Mouse (Mus musculus) intestine, embryonic 14.5 days (tissue): ENCODE measurements around the gene Gins2. TPM values are rescaled to one million over a fixed set of nuclear protein-coding genes. Genes with fewer than 3 reads are reported as not detected.

Experiments
- ATAC-seq: fragments of 200-750 bp; cut with Nextera tagmentation; replicated peaks from 2 replicates; pipeline ENCODE4 v1.8.0; 2017; ENCODE audit warnings: low read depth, moderate number of reproducible peaks, moderate TSS enrichment, moderate library complexity; ENCODE audit not compliant: low FRiP score, low TSS enrichment
- DNase-seq: peaks from one replicate; pipeline ENCODE4 v3.0.0-alpha.2; 2018; ENCODE audit warnings: low spot score
- H3K27ac ChIP-seq: fragments of 300-500 bp; sonication (generic); 2 replicates; pipeline ENCODE4 v1.5.1; 2014; ENCODE audit warnings: low read depth, mild to moderate bottlenecking, control low read depth
- H3K27me3 ChIP-seq: fragments of 300-500 bp; sonication (generic); replicated peaks from 2 replicates; pipeline ENCODE4 v1.6.1; 2014; ENCODE audit warnings: low read length, control low read depth; ENCODE audit not compliant: control insufficient read depth, insufficient read depth
- H3K36me3 ChIP-seq: fragments of 300-500 bp; sonication (generic); 2 replicates; pipeline ENCODE4 v1.6.1; 2014; ENCODE audit warnings: low read length, control low read depth; ENCODE audit not compliant: control insufficient read depth, insufficient read depth
- H3K4me1 ChIP-seq: fragments of 300-500 bp; sonication (generic); replicated peaks from 2 replicates; pipeline ENCODE4 v1.6.1; 2014; ENCODE audit warnings: low read length, control low read depth, mixed read lengths; ENCODE audit not compliant: control insufficient read depth, insufficient read depth
- H3K4me2 ChIP-seq: fragments of 300-500 bp; sonication (generic); 2 replicates; pipeline ENCODE4 v1.6.1; 2014; ENCODE audit warnings: low read length
- H3K4me3 ChIP-seq: fragments of 300-500 bp; sonication (generic); 2 replicates; pipeline ENCODE4 v1.5.1; 2014; ENCODE audit warnings: low read depth, low read length, control low read depth, mixed read lengths
- H3K9ac ChIP-seq: fragments of 300-500 bp; sonication (generic); 2 replicates; pipeline ENCODE4 v1.6.1; 2014; ENCODE audit warnings: mild to moderate bottlenecking, low read length
- H3K9me3 ChIP-seq: fragments of 300-500 bp; sonication (generic); 2 replicates; pipeline ENCODE4 v1.6.1; 2016; ENCODE audit warnings: low read length, control low read depth; ENCODE audit not compliant: control insufficient read depth
- WGBS: fragments of 180-500 bp; shearing (Covaris S2); extraction: QIAGEN DNeasy Blood & Tissue Kit; methylation state at CpG from one replicate; pipeline ENCODE4 v1.1.7; 2014; 5-methylcytosine and 5-hydroxymethylcytosine counted together
- polyA plus RNA-seq: library from polyadenylated mRNA; unstranded; fragments of >200 nt; fragmentation: Nextera tagmentation; extraction: Ambion mirVana; gene quantifications from 2 replicates; pipeline ENCODE4 v1.2.1, GENCODE M21; 2014

Gins2 gene
- polyA plus RNA-seq, 1 experiment from 2014 or later = 121 TPM

- no peaks in the 10 kb centered on the region for H3K9me3 ChIP-seq
- H3K27ac ChIP-seq = no peak overlapping the region
- no peak overlapping the region for H3K4me3 ChIP-seq
- H3K4me2 ChIP-seq = no peak overlapping the region
- no peak for ATAC-seq
- H3K36me3 ChIP-seq = no peaks in the 10 kb centered on the region
- DNase-seq = no peak
- WGBS = 91% methylated on average over 3 of the region's 3 CpGs
- no peak overlapping the region for H3K9ac ChIP-seq
- H3K27me3 ChIP-seq = no peaks in the 10 kb centered on the region
- no peaks in the 10 kb centered on the region; the same call in 1 of the 2 replicates for H3K4me1 ChIP-seq
These were observed 25.4 kb upstream of the Gins2 start for GRCm38 (mm10) chr8:120614491-120614890.

- 83% methylated on average over 6 of the region's 6 CpGs for WGBS
- no peaks in the 10 kb centered on the region for H3K4me1 ChIP-seq
- no peak overlapping the region for H3K9ac ChIP-seq
- ATAC-seq = no peak
- H3K36me3 ChIP-seq = no peaks in the 10 kb centered on the region
- H3K27ac ChIP-seq = no peak overlapping the region
- H3K4me3 ChIP-seq = no peak overlapping the region
- H3K4me2 ChIP-seq = no peak overlapping the region
- H3K27me3 ChIP-seq = no peaks in the 10 kb centered on the region
- H3K9me3 ChIP-seq = no peaks in the 10 kb centered on the region
- no peak for DNase-seq
These were observed 21.7 kb upstream of the Gins2 start for GRCm38 (mm10) chr8:120610824-120611223.

- no peak overlapping the region for H3K4me2 ChIP-seq
- ATAC-seq (0 out of 2 replicates have a peak, but pooled peaks have one; percentile 29), DNase-seq (peak; percentile 89)
- H3K36me3 ChIP-seq = no peaks in the 10 kb centered on the region
- WGBS = 21% methylated on average over 7 of the region's 7 CpGs
- H3K9me3 ChIP-seq = no peaks in the 10 kb centered on the region
- H3K4me1 ChIP-seq = no peaks in the 10 kb centered on the region
- no peak overlapping the region for H3K27ac ChIP-seq
- no peak overlapping the region for H3K9ac ChIP-seq
- no peaks in the 10 kb centered on the region for H3K27me3 ChIP-seq
- H3K4me3 ChIP-seq = no peak overlapping the region
These were observed 18.8 kb upstream of the Gins2 start for GRCm38 (mm10) chr8:120607885-120608284.

- no peak overlapping the region for H3K4me2 ChIP-seq
- 81% methylated on average over 9 of the region's 9 CpGs for WGBS
- no peak overlapping the region for H3K4me3 ChIP-seq
These were observed 18.4 kb upstream of the Gins2 start for GRCm38 (mm10) chr8:120607460-120607859.

GRCm38 (mm10) chr8:120602672-120603071, 13.6 kb upstream of the Gins2 start:
- WGBS = 43% methylated on average over 6 of the region's 6 CpGs
- Histone ChIP-seq H3K27ac (no peak overlapping the region), H3K4me1 (peaks cover 7% of the 10 kb centered on the region; the same call in 1 of the 2 replicates), H3K36me3 (no peaks in the 10 kb centered on the region), H3K9me3 (0 out of 2 replicates have a peak, but pooled peaks cover 3% of the 10 kb centered on the region), H3K4me3 (no peak overlapping the region), H3K9ac (no peak overlapping the region), H3K27me3 (no peaks in the 10 kb centered on the region), H3K4me2 (no peak overlapping the region)
- ATAC-seq = no peak
- no peak for DNase-seq

More at GRCm38 (mm10) chr8:120607460-120607859, 18.4 kb upstream of the Gins2 start:
- Histone ChIP-seq H3K9ac (no peak overlapping the region), H3K36me3 (no peaks in the 10 kb centered on the region), H3K9me3 (no peaks in the 10 kb centered on the region), H3K27ac (no peak overlapping the region), H3K27me3 (no peaks in the 10 kb centered on the region), H3K4me1 (no peaks in the 10 kb centered on the region)
- ATAC-seq = no peak
- DNase-seq = no peak

GRCm38 (mm10) chr8:120599504-120599903, 10.4 kb upstream of the Gins2 start:
- no peak overlapping the region for H3K27ac ChIP-seq
- peaks cover 7% of the 10 kb centered on the region; the same call in 1 of the 2 replicates for H3K4me1 ChIP-seq
- H3K9ac ChIP-seq = no peak overlapping the region
- H3K36me3 ChIP-seq = no peaks in the 10 kb centered on the region
- H3K9me3 ChIP-seq = 0 out of 2 replicates have a peak, but pooled peaks cover 3% of the 10 kb centered on the region
- DNase-seq (peak; percentile 80), ATAC-seq (no peak)
- H3K27me3 ChIP-seq = no peaks in the 10 kb centered on the region
- no peak overlapping the region for H3K4me2 ChIP-seq
- no peak overlapping the region for H3K4me3 ChIP-seq
- WGBS = 60% methylated on average over 7 of the region's 7 CpGs

GRCm38 (mm10) chr8:120598579-120598978, 9.5 kb upstream of the Gins2 start:
- H3K9ac ChIP-seq = no peak overlapping the region
- H3K4me2 ChIP-seq = peak overlapping the region; percentile 39
- H3K27ac ChIP-seq = no peak overlapping the region
- 0 out of 2 replicates have a peak, but pooled peaks cover 3% of the 10 kb centered on the region for H3K9me3 ChIP-seq
- WGBS = 20% methylated on average over 24 of the region's 24 CpGs
- H3K4me3 ChIP-seq = no peak overlapping the region
- no peaks in the 10 kb centered on the region for H3K36me3 ChIP-seq
- peaks cover 7% of the 10 kb centered on the region; the same call in 1 of the 2 replicates for H3K4me1 ChIP-seq
- H3K27me3 ChIP-seq = no peaks in the 10 kb centered on the region
- ATAC-seq = peak; percentile 34; the same call in 1 of the 2 replicates
- no peak for DNase-seq

GRCm38 (mm10) chr8:120595963-120596362, 6.9 kb upstream of the Gins2 start:
- H3K9ac ChIP-seq = no peak overlapping the region
- H3K4me1 ChIP-seq = peaks cover 7% of the 10 kb centered on the region; the same call in 1 of the 2 replicates
- H3K27ac ChIP-seq = no peak overlapping the region
- no peaks in the 10 kb centered on the region for H3K27me3 ChIP-seq
- H3K9me3 ChIP-seq = no peaks in the 10 kb centered on the region
- peak; percentile 88 for DNase-seq
- no peak overlapping the region for H3K4me3 ChIP-seq
- ATAC-seq = peak; percentile 42; the same call in 1 of the 2 replicates
- no peaks in the 10 kb centered on the region for H3K36me3 ChIP-seq
- WGBS = 10% methylated on average over 5 of the region's 5 CpGs
- no peak overlapping the region for H3K4me2 ChIP-seq

- no peak overlapping the region for H3K4me3 ChIP-seq
- no peak overlapping the region for H3K9ac ChIP-seq
- H3K27me3 ChIP-seq = no peaks in the 10 kb centered on the region
- H3K4me2 ChIP-seq = no peak overlapping the region
- H3K36me3 ChIP-seq = no peaks in the 10 kb centered on the region
- ATAC-seq (no peak), DNase-seq (no peak)
- H3K9me3 ChIP-seq = no peaks in the 10 kb centered on the region
- WGBS = 90% methylated on average over 5 of the region's 5 CpGs
- no peak overlapping the region for H3K27ac ChIP-seq
- H3K4me1 ChIP-seq = peaks cover 12% of the 10 kb centered on the region
These were observed 5.5 kb upstream of the Gins2 start for GRCm38 (mm10) chr8:120594571-120594970.
